Mouse (Mus musculus) limb, embryonic 14.5 days (tissue): ENCODE results near the gene Naa15. TPM values are rescaled to one million over a fixed set of nuclear protein-coding genes. Genes with fewer than 3 reads are reported as not detected.

Source experiments
- ATAC-seq: fragments of 200-750 bp; cut with Nextera tagmentation; 2 replicates; pipeline ENCODE4 v1.8.0; 2017; ENCODE audit warnings: low read depth, moderate number of reproducible peaks, moderate TSS enrichment; ENCODE audit not compliant: low FRiP score
- DNase-seq: peaks from one replicate; pipeline ENCODE4 v3.0.0-alpha.2; 2015; ENCODE audit warnings: low spot score
- H3K27ac ChIP-seq: fragments of 300-500 bp; sonication (generic); replicated peaks from 2 replicates; pipeline ENCODE4 v1.5.1; 2014; ENCODE audit warnings: low read depth, mild to moderate bottlenecking, low read length, moderate library complexity, mixed read lengths
- H3K27me3 ChIP-seq: fragments of 300-500 bp; sonication (generic); 2 replicates; pipeline ENCODE4 v1.6.1; 2014; ENCODE audit warnings: low read length, mixed read lengths; ENCODE audit not compliant: control insufficient read depth, insufficient read depth
- H3K36me3 ChIP-seq: fragments of 300-500 bp; sonication (generic); 2 replicates; pipeline ENCODE4 v1.6.1; 2014; ENCODE audit warnings: mild to moderate bottlenecking, low read length, moderate library complexity, mixed read lengths; ENCODE audit not compliant: control insufficient read depth, insufficient read depth
- H3K4me1 ChIP-seq: fragments of 300-500 bp; sonication (generic); 2 replicates; pipeline ENCODE4 v1.6.1; 2014; ENCODE audit warnings: antibody characterized with exemption, low read length, mixed read lengths; ENCODE audit not compliant: control insufficient read depth, insufficient read depth
- H3K4me2 ChIP-seq: fragments of 300-500 bp; sonication (generic); replicated peaks from 2 replicates; pipeline ENCODE4 v1.6.1; 2014; ENCODE audit warnings: low read depth, mild to moderate bottlenecking, low read length, moderate library complexity; ENCODE audit not compliant: severe bottlenecking
- H3K4me3 ChIP-seq: fragments of 300-500 bp; sonication (generic); replicated peaks from 2 replicates; pipeline ENCODE4 v1.5.1; 2014; ENCODE audit warnings: low read length
- H3K9ac ChIP-seq: fragments of 300-500 bp; sonication (generic); 2 replicates; pipeline ENCODE4 v1.6.1; 2014; ENCODE audit warnings: mild to moderate bottlenecking, low read depth, low read length, moderate library complexity; ENCODE audit not compliant: severe bottlenecking
- H3K9me3 ChIP-seq: fragments of 300-500 bp; sonication (generic); 2 replicates; pipeline ENCODE4 v1.6.1; 2016; ENCODE audit warnings: low read length; ENCODE audit not compliant: control insufficient read depth
- POLR2A ChIP-seq: fragments of 200-500 bp; IDR thresholded peaks from 2 replicates; pipeline ENCODE4 v1.8.0; 2012; ENCODE audit warnings: inconsistent platforms, mild to moderate bottlenecking, moderate library complexity, borderline replicate concordance; ENCODE audit not compliant: insufficient read depth, insufficient read length; ENCODE audit errors: extremely low read depth
- WGBS: fragments of 180-500 bp; shearing (Covaris S2); extraction: QIAGEN DNeasy Blood & Tissue Kit; methylation state at CpG from one replicate; pipeline ENCODE4 v1.1.7; 2014; 5-methylcytosine and 5-hydroxymethylcytosine counted together
- polyA plus RNA-seq, 2 experiments: library from polyadenylated mRNA; depleted of rRNA in 1 of 2; stranded (reverse) in 1 of 2; unstranded in 1 of 2; fragments of >200 nt; fragmentation: Nextera tagmentation in 1 of 2; extraction: Ambion mirVana in 1 of 2; gene quantifications; 2 replicates each; pipeline versions ENCODE4 v1.2.1 to v1.2.3; 2012 to 2014

The Naa15 gene
- polyA plus RNA-seq, 2 experiments, result 26.9 to 37.4 TPM

GRCm38 (mm10) chr3:51372883-51373282 lies 42.1 kb upstream of the Naa15 start:
- no peak overlapping the region for H3K4me2 ChIP-seq
- no peaks in the 10 kb centered on the region for H3K27me3 ChIP-seq
- no peak for TF ChIP-seq POLR2A
- ATAC-seq (no peak), DNase-seq (no peak)
- H3K9ac ChIP-seq, result no peak overlapping the region
- no peak overlapping the region for H3K27ac ChIP-seq
- WGBS, result 53% methylated on average over 5 of the region's 5 CpGs
- H3K9me3 ChIP-seq, result no peaks in the 10 kb centered on the region
- H3K4me3 ChIP-seq, result no peak overlapping the region
- H3K36me3 ChIP-seq, result no peaks in the 10 kb centered on the region
- no peaks in the 10 kb centered on the region for H3K4me1 ChIP-seq

DNA sequence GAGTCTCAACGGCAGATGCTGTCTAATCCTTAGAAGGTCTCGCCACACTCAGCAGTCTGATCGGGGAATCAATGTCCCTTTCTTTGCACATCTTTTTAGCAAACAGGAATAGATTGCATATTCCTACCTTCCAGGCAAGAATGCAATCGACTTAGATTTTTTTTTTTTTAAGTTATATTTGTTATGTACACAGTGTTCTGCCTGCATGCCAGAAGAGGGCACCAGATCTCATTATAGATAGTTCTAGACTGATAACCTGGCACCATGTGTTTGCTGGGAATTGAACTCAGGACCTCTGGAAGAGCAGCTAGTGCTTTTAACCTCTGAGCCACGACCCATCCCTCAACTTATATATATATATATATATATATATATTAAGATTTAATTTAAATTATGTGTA lies 41.4 kb upstream of the Naa15 start:
- H3K4me2 ChIP-seq, result no peak overlapping the region
- H3K27ac ChIP-seq, result no peak overlapping the region
- ATAC-seq (no peak), DNase-seq (no peak)
- H3K4me3 ChIP-seq, result no peak overlapping the region
- no peaks in the 10 kb centered on the region for H3K36me3 ChIP-seq
- no peak for TF ChIP-seq POLR2A
- no peak overlapping the region for H3K9ac ChIP-seq
- peaks cover 3% of the 10 kb centered on the region; the same call in 1 of the 2 replicates for H3K4me1 ChIP-seq
- no peaks in the 10 kb centered on the region for H3K9me3 ChIP-seq
- H3K27me3 ChIP-seq, result no peaks in the 10 kb centered on the region
- WGBS, result 75% methylated on average over 5 of the region's 5 CpGs

GRCm38 (mm10) chr3:51375307-51376265 lies 39.4 kb upstream of the Naa15 start:
- H3K9ac ChIP-seq, result no peak overlapping the region
- no peak overlapping the region for H3K4me3 ChIP-seq
- DNase-seq (no peak), ATAC-seq (no peak)
- H3K36me3 ChIP-seq, result no peaks in the 10 kb centered on the region
- no peak overlapping the region for H3K4me2 ChIP-seq
- WGBS, result 88% methylated on average over 19 of the region's 19 CpGs
- H3K9me3 ChIP-seq, result no peaks in the 10 kb centered on the region
- H3K4me1 ChIP-seq, result peaks cover 7% of the 10 kb centered on the region; the same call in 1 of the 2 replicates
- no peak overlapping the region for H3K27ac ChIP-seq
- no peak for TF ChIP-seq POLR2A
- H3K27me3 ChIP-seq, result no peaks in the 10 kb centered on the region

- 38% methylated on average over 31 of the region's 31 CpGs for WGBS
- no peaks in the 10 kb centered on the region for H3K27me3 ChIP-seq
- H3K4me3 ChIP-seq, result peak overlapping the region; percentile 34
- peak; percentile 72 for DNase-seq
- H3K27ac ChIP-seq, result no peak overlapping the region
- peaks cover 7% of the 10 kb centered on the region; the same call in 1 of the 2 replicates for H3K4me1 ChIP-seq
- peak; percentile 66; the same call in 1 of the 2 replicates for ATAC-seq
- peak overlapping the region; percentile 44 for H3K4me2 ChIP-seq
- peak overlapping the region; percentile 44; the same call in 1 of the 2 replicates for H3K9ac ChIP-seq
- H3K9me3 ChIP-seq, result no peaks in the 10 kb centered on the region
- H3K36me3 ChIP-seq, result no peaks in the 10 kb centered on the region
- TF ChIP-seq POLR2A, result no peak
These were observed 36.9 kb upstream of the Naa15 start for GRCm38 (mm10) chr3:51377878-51378664.

DNA sequence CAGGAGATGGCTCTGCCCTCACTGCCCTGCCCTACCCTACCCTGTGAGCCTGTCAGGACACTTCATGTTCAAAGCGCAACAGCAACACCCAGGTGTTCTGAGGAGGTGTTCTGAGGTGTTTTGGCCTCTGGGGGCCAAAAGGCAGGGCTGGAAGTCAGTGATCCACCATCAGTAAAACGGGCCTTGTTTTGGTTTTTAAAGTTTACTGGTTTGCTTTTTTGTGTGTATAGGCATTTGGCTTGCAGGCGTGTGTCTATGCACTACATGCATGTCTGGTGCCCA lies 36.3 kb upstream of the Naa15 start:
- no peaks in the 10 kb centered on the region for H3K36me3 ChIP-seq
- no peak overlapping the region for H3K27ac ChIP-seq
- H3K4me1 ChIP-seq, result peaks cover 7% of the 10 kb centered on the region; the same call in 1 of the 2 replicates
- WGBS, result 74% methylated on average over 3 of the region's 3 CpGs
- H3K4me2 ChIP-seq, result peak overlapping the region; percentile 44
- peak overlapping the region; percentile 34 for H3K4me3 ChIP-seq
- DNase-seq (no peak), ATAC-seq (no peak)
- no peak for TF ChIP-seq POLR2A
- H3K27me3 ChIP-seq, result no peaks in the 10 kb centered on the region
- 0 out of 2 replicates have a peak overlapping the region, but pooled peaks have one; percentile 44 for H3K9ac ChIP-seq
- H3K9me3 ChIP-seq, result no peaks in the 10 kb centered on the region
